Mouse (Mus musculus) cerebellum, adult 2 months (tissue): ENCODE measurements around the gene Slc25a51.
"Not testable (repeated sequence)": the region's sequence is repeated elsewhere in the genome, so short reads cannot be mapped to it uniquely, and the experiment has no call there.

Source experiments
- CTCF ChIP-seq: fragments of 200-500 bp; IDR thresholded peaks from 2 replicates; pipeline ENCODE4 v1.5.1; 2011; ENCODE audit warnings: low read depth, mild to moderate bottlenecking, control low read depth, low read length, moderate library complexity, borderline replicate concordance; ENCODE audit not compliant: insufficient read depth
- POLR2A ChIP-seq: fragments of 200-500 bp; IDR thresholded peaks from 2 replicates; pipeline ENCODE4 v1.6.1; 2011; ENCODE audit warnings: low read length, control low read depth, borderline replicate concordance; ENCODE audit not compliant: insufficient read depth

DNA sequence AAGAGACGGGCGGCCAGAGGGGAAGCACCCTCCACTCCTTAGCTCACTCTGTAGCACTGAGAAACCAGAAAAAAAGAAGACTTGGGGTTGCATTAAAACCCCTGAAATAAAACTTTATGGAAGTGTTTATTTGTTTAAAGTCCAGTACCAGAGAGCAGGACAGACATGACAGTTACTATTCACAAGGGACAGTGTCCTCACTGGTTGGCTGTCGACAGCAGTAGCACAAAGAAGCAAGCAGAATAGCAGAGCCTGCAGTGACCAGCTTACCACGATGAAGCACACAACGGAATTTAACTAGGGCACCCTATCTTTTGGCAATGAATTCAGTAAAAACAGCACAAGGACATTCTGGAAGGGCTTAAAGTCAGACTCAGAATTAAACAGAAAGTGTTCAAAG, 10.3 kb downstream of the Slc25a51 start:
- not testable (repeated sequence) for TF ChIP-seq POLR2A, CTCF
